Mouse (Mus musculus): ENCODE measurements around the gene Slc43a3.

DNA sequence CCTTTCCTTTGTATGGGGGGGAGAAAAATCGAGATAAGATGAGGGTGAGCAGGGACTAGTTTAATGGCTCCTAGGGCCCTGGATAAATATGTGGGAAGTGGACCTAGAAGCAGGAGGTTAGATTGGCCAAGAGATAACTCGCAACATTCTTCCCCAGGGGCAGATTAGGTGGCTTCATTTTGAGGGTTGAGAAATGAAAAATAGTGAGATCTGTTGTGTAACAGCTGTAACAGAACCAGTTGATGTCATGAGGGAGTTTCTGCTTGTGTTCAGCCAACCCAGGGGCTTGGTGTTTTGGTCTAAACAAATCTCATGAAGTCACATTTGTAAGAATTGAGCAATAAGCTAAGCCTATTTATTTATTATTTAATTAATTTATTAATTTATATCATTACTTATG lies 5.0 kb downstream of the Slc43a3 start:
- TF ChIP-seq CTCF (IDR thresholded peaks at IDR 0.05) (no peak), POLR2A (IDR thresholded peaks at IDR 0.05; ENCODE audit: insufficient read depth, low read depth, low read length) (no peak)
